Mouse (Mus musculus) myocyte (in vitro differentiated cells): Measurements from ENCODE around the gene Slc39a1.

Experiments
- MAX ChIP-seq: IDR thresholded peaks from one replicate; pipeline ENCODE4 v1.6.1; 2011; ENCODE audit warnings: low read depth, mild to moderate bottlenecking, control low read depth
- POLR2A ChIP-seq: IDR thresholded peaks from one replicate; pipeline ENCODE4 v1.6.1; 2011; ENCODE audit warnings: low read depth, mild to moderate bottlenecking, control low read depth, moderate library complexity; ENCODE audit not compliant: insufficient read length
- REST ChIP-seq: IDR thresholded peaks from one replicate; pipeline ENCODE4 v1.6.1; 2011; ENCODE audit warnings: mild to moderate bottlenecking, control low read depth, moderate library complexity; ENCODE audit not compliant: insufficient read depth, insufficient read length
- SRF ChIP-seq: IDR thresholded peaks from one replicate; pipeline ENCODE4 v1.6.1; 2011; ENCODE audit warnings: low read depth; ENCODE audit not compliant: control insufficient read depth, insufficient read length
- TCF12 ChIP-seq: IDR thresholded peaks from one replicate; pipeline ENCODE4 v1.6.1; 2011; ENCODE audit warnings: mild to moderate bottlenecking, control low read depth; ENCODE audit not compliant: poor library complexity, insufficient read depth, severe bottlenecking

DNA sequence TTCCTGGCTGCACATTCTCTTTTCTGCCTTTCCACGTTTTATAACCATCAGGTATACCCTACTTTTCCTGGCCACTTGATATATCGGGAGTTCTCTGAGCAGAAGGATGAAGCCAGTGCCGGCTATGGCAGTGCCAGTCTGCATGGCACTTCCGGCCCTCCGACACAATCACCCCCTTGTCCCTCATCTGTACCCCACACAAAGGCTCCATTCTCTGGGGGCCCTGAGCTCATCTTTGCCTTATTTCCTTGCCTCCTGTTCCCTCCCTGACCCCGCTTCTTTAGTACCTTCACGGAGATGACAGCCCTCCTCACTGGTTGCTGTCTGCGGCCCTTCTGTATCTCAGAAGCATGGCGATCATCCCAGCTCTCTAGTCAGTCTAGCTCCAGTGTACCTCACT lies 32.7 kb downstream of the Slc39a1 start:
- no peak for TF ChIP-seq POLR2A
- no peak for TF ChIP-seq SRF
- no peak for TF ChIP-seq MAX
- TF ChIP-seq TCF12, result no peak
- TF ChIP-seq REST, result no peak
